Mouse (Mus musculus) B cell, adult 67 days (primary cell): ENCODE results near the gene Tmem223. TPM values are rescaled to one million over a fixed set of nuclear protein-coding genes. Genes with fewer than 3 reads are reported as not detected.

Experiments used
- total RNA-seq, 2 experiments: library from RNA; stranded (reverse); gene quantifications; 4 replicates each; pipeline ENCODE4 v1.2.4; 2023

The Tmem223 gene
- total RNA-seq, 2 experiments from 2014 or later, result 30.9 to 34.0 TPM

Other genes starting within 250 kb of the Tmem223 start
- gene Slc22a8, start 179.7 kb upstream of the Tmem223 start, total RNA-seq, result not detected
- gene Slc22a6, start 153.0 kb upstream of the Tmem223 start, total RNA-seq, result not detected
- gene Chrm1, start 107.2 kb upstream of the Tmem223 start, total RNA-seq, result not detected
- gene Slc3a2, start 47.6 kb upstream of the Tmem223 start, total RNA-seq, result 100 to 1,000 TPM; 180 to 183 TPM
- gene Wdr74, start 35.2 kb upstream of the Tmem223 start, total RNA-seq, result 10 to 100 TPM; 76.8 to 87.1 TPM
- gene 1700092M07Rik, start 30.3 kb upstream of the Tmem223 start, total RNA-seq, result 1 to 10 TPM; 2.0 to 8.3 TPM
- gene Stx5a, start 29.6 kb upstream of the Tmem223 start, total RNA-seq, result 100 to 1,000 TPM; 223 to 260 TPM
- 100 to 1,000 TPM; 409 to 456 TPM for gene Nxf1, start 13.9 kb upstream of the Tmem223 start, total RNA-seq
- 10 to 100 TPM; 79.4 to 81.3 TPM for gene Tmem179b, start 3.5 kb downstream of the Tmem223 start, total RNA-seq
- gene Taf6l, start 15.4 kb downstream of the Tmem223 start, total RNA-seq, result 10 to 100 TPM; 24.0 to 26.3 TPM
- 10 to 100 TPM; 65.9 to 76.1 TPM for gene Polr2g, start 27.6 kb downstream of the Tmem223 start, total RNA-seq
- 1 to 10 TPM; 2.3 to 4.3 TPM for gene Zbtb3, start 31.6 kb downstream of the Tmem223 start, total RNA-seq
- 10 to 100 TPM; 33.8 to 36.0 TPM for gene Ttc9c, start 48.3 kb downstream of the Tmem223 start, total RNA-seq
- gene Hnrnpul2, start 49.0 kb downstream of the Tmem223 start, total RNA-seq, result 100 to 1,000 TPM; 125 TPM
- gene AC129217.1, start 58.8 kb downstream of the Tmem223 start, total RNA-seq, result 10 to 100 TPM in 1 of 2 experiments, 1 to 10 TPM in 1; 8.7 to 10.4 TPM
- gene Bscl2, start 66.5 kb downstream of the Tmem223 start, total RNA-seq, result 10 to 100 TPM; 55.4 to 56.3 TPM
- under 1 TPM in 1 of 2 experiments, not detected in 1; 0.32 TPM for gene Gng3, start 68.2 kb downstream of the Tmem223 start, total RNA-seq
- 1 to 10 TPM; 1.1 TPM for gene Lrrn4cl, start 79.8 kb downstream of the Tmem223 start, total RNA-seq
- gene Ubxn1, start 100.5 kb downstream of the Tmem223 start, total RNA-seq, result 100 to 1,000 TPM; 134 to 139 TPM
- 10 to 100 TPM; 21.7 to 24.6 TPM for gene Uqcc3, start 109.9 kb downstream of the Tmem223 start, total RNA-seq
- 10 to 100 TPM; 11.1 to 35.5 TPM for gene Lbhd1, start 112.7 kb downstream of the Tmem223 start, total RNA-seq
- not detected for gene Gm49403, start 112.9 kb downstream of the Tmem223 start, total RNA-seq
- 10 to 100 TPM; 40.7 to 46.3 TPM for gene 1810009A15Rik, start 117.9 kb downstream of the Tmem223 start, total RNA-seq
- 1 to 10 TPM; 1.1 to 5.3 TPM for gene Gm49416, start 117.9 kb downstream of the Tmem223 start, total RNA-seq
- gene Ints5, start 122.0 kb downstream of the Tmem223 start, total RNA-seq, result 10 to 100 TPM; 24.6 to 25.0 TPM
- gene Ganab, start 127.1 kb downstream of the Tmem223 start, total RNA-seq, result 100 to 1,000 TPM; 172 to 180 TPM
- 10 to 100 TPM; 76.7 to 80.8 TPM for gene B3gat3, start 149.4 kb downstream of the Tmem223 start, total RNA-seq
- 1 to 10 TPM; 3.3 to 5.6 TPM for gene Rom1, start 158.4 kb downstream of the Tmem223 start, total RNA-seq
- gene Eml3, start 158.6 kb downstream of the Tmem223 start, total RNA-seq, result 100 to 1,000 TPM in 1 of 2 experiments, 10 to 100 TPM in 1; 97.3 to 108 TPM
- 100 to 1,000 TPM; 217 to 227 TPM for gene Mta2, start 170.9 kb downstream of the Tmem223 start, total RNA-seq
- 10 to 100 TPM; 41.2 to 44.8 TPM for gene Tut1, start 182.9 kb downstream of the Tmem223 start, total RNA-seq
- 100 to 1,000 TPM; 517 to 551 TPM for gene Eef1g, start 196.0 kb downstream of the Tmem223 start, total RNA-seq
- gene Ahnak, start 218.3 kb downstream of the Tmem223 start, total RNA-seq, result 100 to 1,000 TPM in 1 of 2 experiments, 10 to 100 TPM in 1; 94.3 to 151 TPM